Mouse (Mus musculus) lung, postnatal 0 days (tissue): Measurements from ENCODE around the gene Tdrkh. TPM values are rescaled to one million over a fixed set of nuclear protein-coding genes. Genes with fewer than 3 reads are reported as not detected.

Source experiments
- ATAC-seq: fragments of 200-750 bp; cut with Nextera tagmentation; 2 replicates; pipeline ENCODE4 v1.8.0; 2017; ENCODE audit warnings: moderate library complexity
- DNase-seq: peaks from one replicate; pipeline ENCODE4 v3.0.0-alpha.2; 2016; ENCODE audit warnings: low spot score
- H3K27ac ChIP-seq: fragments of 300-500 bp; sonication (generic); 2 replicates; pipeline ENCODE4 v1.5.1; 2014; ENCODE audit warnings: antibody characterized with exemption, mild to moderate bottlenecking, low read length, mixed read lengths
- H3K27me3 ChIP-seq: fragments of 300-500 bp; sonication (generic); replicated peaks from 2 replicates; pipeline ENCODE4 v1.6.1; 2014; ENCODE audit warnings: low read length, mixed read lengths; ENCODE audit not compliant: insufficient read depth
- H3K36me3 ChIP-seq: fragments of 300-500 bp; sonication (generic); 2 replicates; pipeline ENCODE4 v1.6.1; 2014; ENCODE audit warnings: low read length, mixed read lengths; ENCODE audit not compliant: insufficient read depth
- H3K4me1 ChIP-seq: fragments of 300-500 bp; sonication (generic); 2 replicates; pipeline ENCODE4 v1.6.1; 2014; ENCODE audit warnings: antibody characterized with exemption, low read depth, low read length, mixed read lengths; ENCODE audit not compliant: insufficient read depth
- H3K4me2 ChIP-seq: fragments of 300-500 bp; sonication (generic); replicated peaks from 2 replicates; pipeline ENCODE4 v1.6.1; 2014; ENCODE audit warnings: low read depth, mild to moderate bottlenecking, low read length, moderate library complexity, mixed read lengths
- H3K4me3 ChIP-seq: fragments of 300-500 bp; sonication (generic); 2 replicates; pipeline ENCODE4 v1.5.1; 2014; ENCODE audit warnings: low read depth, low read length
- H3K9ac ChIP-seq: fragments of 300-500 bp; sonication (generic); replicated peaks from 2 replicates; pipeline ENCODE4 v1.6.1; 2014; ENCODE audit warnings: low read depth, mild to moderate bottlenecking
- H3K9me3 ChIP-seq: fragments of 300-500 bp; sonication (generic); 2 replicates; pipeline ENCODE4 v1.6.1; 2016; ENCODE audit warnings: low read length, mixed read lengths
- CTCF ChIP-seq: IDR thresholded peaks from 2 replicates; pipeline ENCODE4 v1.5.1; 2016; ENCODE audit warnings: antibody characterized with exemption, mild to moderate bottlenecking
- EP300 ChIP-seq: IDR thresholded peaks from 2 replicates; pipeline ENCODE4 v1.6.1; 2016; ENCODE audit warnings: antibody characterized with exemption, mild to moderate bottlenecking, control low read depth
- WGBS: fragments of 180-500 bp; shearing (Covaris S2); extraction: QIAGEN DNeasy Blood & Tissue Kit; methylation state at CpG from one replicate; pipeline ENCODE4 v1.1.7; 2014; 5-methylcytosine and 5-hydroxymethylcytosine counted together
- polyA plus RNA-seq: library from polyadenylated mRNA; unstranded; fragments of >200 nt; fragmentation: Nextera tagmentation; extraction: Ambion mirVana; gene quantifications from 2 replicates; pipeline ENCODE4 v1.2.1, GENCODE M21; 2015

Gene Tdrkh
- polyA plus RNA-seq = 2.1 and 4.7 TPM in 2 replicates

DNA sequence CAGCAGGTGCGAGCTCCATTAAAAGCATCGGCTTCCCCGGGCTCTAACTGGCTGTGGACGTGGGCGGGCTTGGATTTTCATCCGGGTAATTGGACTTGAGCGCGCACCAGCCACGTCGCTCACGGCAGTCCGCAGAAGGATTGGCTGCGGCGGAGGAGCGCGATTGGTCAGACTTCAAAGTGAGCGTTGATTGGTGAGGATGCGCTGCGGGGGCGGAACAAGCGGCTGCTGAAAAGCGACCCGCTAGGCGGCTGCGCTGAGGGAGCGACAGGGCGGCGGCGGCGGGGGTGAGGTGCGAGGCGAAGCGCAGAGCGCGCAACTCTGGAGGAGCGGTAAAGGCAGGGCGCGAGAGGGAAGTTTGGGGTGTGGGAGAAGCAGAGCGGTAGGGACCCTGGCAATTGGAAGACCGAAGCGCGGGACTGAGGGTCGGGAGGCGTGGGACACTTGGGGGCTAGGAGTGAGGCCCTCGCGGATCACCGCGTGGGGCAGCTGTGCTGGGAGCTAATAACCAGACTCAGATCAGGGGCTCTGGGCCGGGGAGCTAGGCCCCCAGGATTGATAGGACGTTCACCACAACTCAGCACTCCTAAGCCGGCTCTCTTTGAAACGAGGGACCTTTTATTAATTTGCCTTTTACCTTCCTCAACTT is at the start of gene Tdrkh:
TSS of gene Tdrkh (plus strand) at position 243 of the 649 bp plus-strand sequence.
- H3K4me2 ChIP-seq = peak within 1 kb of the TSS; percentile 76
- ATAC-seq = peak; percentile 99
- H3K4me3 ChIP-seq = peak within 1 kb of the TSS; percentile 33
- peaks cover 11% of the 10 kb centered on the region for H3K4me1 ChIP-seq
- peak; percentile 98 for DNase-seq
- H3K9ac ChIP-seq = no peak within 1 kb of the TSS
- TF ChIP-seq CTCF = peak; percentile 48
- TF ChIP-seq EP300 = no peak
- H3K27me3 ChIP-seq = no peaks in the 10 kb centered on the region
- H3K9me3 ChIP-seq = no peaks in the 10 kb centered on the region
- 9% methylated on average over 52 of the region's 52 CpGs for WGBS
- no peak within 1 kb of the TSS for H3K27ac ChIP-seq
- H3K36me3 ChIP-seq = no peaks in the 10 kb centered on the region

DNA sequence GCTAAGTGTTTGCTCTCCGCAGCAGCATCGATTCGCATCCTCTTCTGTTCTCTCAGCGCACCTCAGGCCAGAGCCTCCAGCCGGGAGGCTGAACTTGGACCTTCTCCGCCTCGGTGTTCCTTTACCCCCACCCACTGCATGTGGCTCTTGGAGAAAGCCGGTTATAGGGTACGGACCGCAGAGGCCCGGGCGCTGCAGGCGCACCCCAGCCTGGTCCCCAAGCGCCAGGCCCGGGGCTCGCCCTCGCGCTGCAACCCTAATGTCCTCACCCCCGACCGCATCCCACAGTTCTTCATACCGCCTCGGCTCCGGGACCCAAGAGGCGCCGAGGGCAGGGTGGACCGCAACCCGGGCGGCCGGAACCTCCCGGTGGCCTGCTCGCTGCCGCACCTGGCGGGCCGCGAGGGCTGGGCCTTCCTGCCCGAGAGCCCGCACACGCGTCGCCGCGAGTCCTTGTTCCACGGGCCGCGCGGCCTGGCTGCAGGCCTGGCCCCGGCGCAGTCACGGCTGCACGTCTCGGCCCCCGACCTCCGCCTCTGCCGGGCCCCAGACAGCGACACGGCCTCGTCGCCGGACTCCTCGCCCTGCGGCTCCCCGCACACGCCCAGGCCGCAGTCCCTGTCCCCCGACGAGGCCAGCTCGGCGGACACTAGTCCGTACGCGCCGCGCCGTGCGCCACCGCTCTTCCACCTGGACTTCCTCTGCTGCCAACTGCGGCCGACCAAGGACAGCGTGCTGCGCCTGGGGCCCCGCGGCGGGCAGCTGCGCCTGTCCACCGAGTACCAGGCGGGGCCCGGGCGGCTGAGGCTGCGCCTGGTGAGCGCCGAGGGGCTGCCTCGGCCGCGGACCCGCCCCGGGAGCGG is 49.6 kb upstream of the Tdrkh start:
- WGBS = 8% methylated on average over 72 of the region's 97 CpGs
- Histone ChIP-seq H3K9me3 (peaks cover 3% of the 10 kb centered on the region; the same call in 1 of the 2 replicates), H3K4me3 (peak overlapping the region; percentile 38), H3K9ac (peak overlapping the region; percentile 44; the same call in 1 of the 2 replicates), H3K4me1 (no peaks in the 10 kb centered on the region; the same call in 1 of the 2 replicates), H3K27me3 (0 out of 2 replicates have a peak, but pooled peaks cover 5% of the 10 kb centered on the region), H3K36me3 (no peaks in the 10 kb centered on the region), H3K4me2 (peak overlapping the region; percentile 79), H3K27ac (no peak overlapping the region)
- DNase-seq = peak; percentile 46
- TF ChIP-seq EP300 (no peak), CTCF (no peak)
- peak; percentile 69 for ATAC-seq

DNA sequence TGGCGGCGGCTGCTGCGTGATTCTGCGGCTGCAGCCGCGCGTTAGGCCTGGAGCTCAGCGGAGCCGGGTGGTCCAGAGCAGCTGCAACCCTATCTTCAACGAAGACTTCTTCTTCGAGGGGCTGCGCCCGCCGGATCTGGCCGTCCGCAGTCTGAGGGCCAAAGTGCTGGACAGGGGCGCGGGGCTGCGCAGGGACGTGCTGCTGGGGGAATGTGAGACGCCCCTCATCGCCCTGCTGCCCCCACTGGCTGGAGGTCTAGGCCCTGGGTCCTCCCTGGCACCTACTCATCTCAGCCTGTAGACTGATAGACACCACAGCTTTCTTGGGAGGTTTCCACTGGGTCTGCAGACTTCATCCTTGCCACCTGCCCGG is 48.9 kb upstream of the Tdrkh start:
- DNase-seq (no peak), ATAC-seq (0 out of 2 replicates have a peak, but pooled peaks have one; percentile 5)
- no peaks in the 10 kb centered on the region; the same call in 1 of the 2 replicates for H3K4me1 ChIP-seq
- H3K9me3 ChIP-seq = peaks cover 3% of the 10 kb centered on the region; the same call in 1 of the 2 replicates
- peak overlapping the region; percentile 38 for H3K4me3 ChIP-seq
- no peak overlapping the region for H3K27ac ChIP-seq
- H3K4me2 ChIP-seq = peak overlapping the region; percentile 79
- no peaks in the 10 kb centered on the region for H3K36me3 ChIP-seq
- TF ChIP-seq CTCF (no peak), EP300 (no peak)
- H3K27me3 ChIP-seq = 0 out of 2 replicates have a peak, but pooled peaks cover 5% of the 10 kb centered on the region
- 0 out of 2 replicates have a peak overlapping the region, but pooled peaks have one; percentile 44 for H3K9ac ChIP-seq
- 4% methylated on average over 20 of the region's 23 CpGs for WGBS

DNA sequence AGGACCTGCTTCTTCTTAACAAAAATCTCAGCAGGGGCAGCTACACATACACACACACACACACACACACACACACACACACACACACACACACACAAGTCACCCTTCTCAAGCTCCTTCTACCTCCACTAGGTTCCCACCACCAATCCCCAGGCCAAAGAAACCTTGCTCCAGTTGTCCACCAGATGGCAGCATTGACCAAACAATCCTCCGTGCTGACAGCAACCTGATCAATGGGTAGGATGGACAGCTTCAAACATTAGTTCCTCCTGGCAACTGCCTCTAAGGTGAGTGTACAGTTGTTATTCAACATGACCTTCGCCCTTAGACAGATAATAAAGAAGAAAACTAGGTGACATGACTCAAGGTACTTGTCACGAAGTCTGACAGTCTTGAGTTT is 46.3 kb upstream of the Tdrkh start:
- Histone ChIP-seq H3K36me3 (no peaks in the 10 kb centered on the region), H3K4me2 (no peak overlapping the region), H3K4me3 (no peak overlapping the region), H3K27me3 (0 out of 2 replicates have a peak, but pooled peaks cover 5% of the 10 kb centered on the region), H3K4me1 (no peaks in the 10 kb centered on the region; the same call in 1 of the 2 replicates), H3K27ac (no peak overlapping the region), H3K9ac (no peak overlapping the region), H3K9me3 (peaks cover 3% of the 10 kb centered on the region; the same call in 1 of the 2 replicates)
- ATAC-seq (no peak), DNase-seq (peak; percentile 85)
- WGBS = 11% methylated on average over 3 of the region's 3 CpGs
- TF ChIP-seq CTCF = peak; percentile 95
- TF ChIP-seq EP300 = no peak

DNA sequence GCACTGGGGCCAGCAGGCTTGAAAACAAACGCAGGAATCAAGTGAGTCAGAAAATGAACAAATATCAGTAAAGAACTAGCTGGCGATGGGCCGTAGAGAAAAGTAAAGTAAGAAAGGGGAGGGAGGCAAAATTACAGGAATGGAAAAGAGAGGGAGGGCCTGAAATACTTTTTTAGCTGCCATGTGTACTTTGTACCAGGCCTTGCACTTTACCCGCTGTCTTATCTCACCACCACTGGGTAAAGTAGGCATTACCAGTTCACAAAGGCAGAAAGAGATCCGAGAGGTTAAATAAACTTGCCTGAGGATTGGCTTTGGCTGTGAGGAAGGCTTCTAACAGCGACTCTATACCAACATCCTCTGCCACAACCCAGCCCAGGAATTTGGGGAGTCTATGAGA is 45.6 kb upstream of the Tdrkh start:
- WGBS = 47% methylated on average over 6 of the region's 6 CpGs
- Histone ChIP-seq H3K27ac (no peak overlapping the region), H3K27me3 (0 out of 2 replicates have a peak, but pooled peaks cover 5% of the 10 kb centered on the region), H3K9ac (no peak overlapping the region), H3K4me2 (no peak overlapping the region), H3K4me3 (no peak overlapping the region), H3K9me3 (peaks cover 3% of the 10 kb centered on the region; the same call in 1 of the 2 replicates), H3K4me1 (no peaks in the 10 kb centered on the region; the same call in 1 of the 2 replicates), H3K36me3 (no peaks in the 10 kb centered on the region)
- ATAC-seq (no peak), DNase-seq (no peak)
- no peak for TF ChIP-seq CTCF
- no peak for TF ChIP-seq EP300

DNA sequence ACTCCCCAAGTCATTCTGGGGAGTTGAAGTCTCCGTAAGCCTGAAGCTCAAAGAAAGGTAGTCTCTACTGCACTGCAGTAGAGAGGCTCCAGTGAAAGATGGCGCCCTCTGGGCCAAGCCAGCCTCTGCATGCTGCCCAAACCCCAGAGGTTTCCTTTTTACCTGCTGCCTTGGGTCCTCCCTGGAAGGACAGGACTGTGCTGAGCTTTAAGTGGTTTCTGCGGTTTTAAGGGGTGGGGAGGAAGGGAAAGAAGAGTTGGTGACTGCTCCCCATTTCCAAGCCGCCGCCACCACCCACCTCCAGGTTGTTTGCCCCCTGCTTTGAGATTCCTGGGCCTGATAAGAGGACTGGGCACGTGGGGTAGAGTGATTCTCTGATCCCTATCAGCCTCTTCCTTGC is 44.4 kb upstream of the Tdrkh start:
- TF ChIP-seq CTCF = no peak
- no peak for TF ChIP-seq EP300
- DNase-seq (no peak), ATAC-seq (no peak)
- no peak overlapping the region for H3K9ac ChIP-seq
- no peaks in the 10 kb centered on the region; the same call in 1 of the 2 replicates for H3K4me1 ChIP-seq
- no peaks in the 10 kb centered on the region for H3K9me3 ChIP-seq
- no peak overlapping the region for H3K4me2 ChIP-seq
- H3K27ac ChIP-seq = no peak overlapping the region
- H3K27me3 ChIP-seq = 0 out of 2 replicates have a peak, but pooled peaks cover 5% of the 10 kb centered on the region
- H3K4me3 ChIP-seq = no peak overlapping the region
- 51% methylated on average over 6 of the region's 6 CpGs for WGBS
- H3K36me3 ChIP-seq = no peaks in the 10 kb centered on the region
